Mouse (Mus musculus) frontal cortex, adult 2 months (tissue): ENCODE data around the gene Stox1. TPM values are rescaled to one million over a fixed set of nuclear protein-coding genes. Genes with fewer than 3 reads are reported as not detected.

Source experiments
- DNase-seq, 2 experiments: peaks; one replicate each; pipeline ENCODE4 v3.0.0; 2022; ENCODE audit warnings: low spot score in 1 of 2; ENCODE audit errors: extremely low spot score in 1 of 2
- polyA plus RNA-seq: library from polyadenylated mRNA; depleted of rRNA; stranded (reverse); fragments of >200 nt; gene quantifications from 2 replicates; pipeline ENCODE4 v1.2.3, GENCODE M21; 2012; rRNA removed

Gene Stox1
- polyA plus RNA-seq, 1 experiment = 3.6 TPM

- DNase-seq = no peak
Observed at GRCm38 (mm10) chr10:62668463-62668862, 57.5 kb downstream of the Stox1 start.

DNA sequence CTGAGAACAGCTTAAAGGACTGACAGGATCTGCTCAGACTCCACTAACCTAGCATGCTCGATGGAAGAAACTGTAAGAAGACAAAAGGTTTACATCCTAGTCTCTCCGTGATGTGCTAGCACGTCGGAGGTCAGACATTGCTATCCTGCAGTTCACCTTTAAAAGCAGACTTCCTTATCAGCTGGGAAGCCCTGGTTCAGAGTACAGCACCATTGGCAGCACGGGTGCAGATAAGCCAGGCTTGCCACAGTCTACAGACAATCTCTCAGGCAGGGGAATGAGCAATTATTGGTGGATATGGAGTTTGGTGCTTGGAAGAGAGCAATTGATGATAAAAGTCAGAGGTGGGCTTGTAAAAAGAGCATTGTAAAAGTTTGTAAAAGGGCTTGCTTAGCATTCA lies 57.9 kb downstream of the Stox1 start:
- DNase-seq = no peak

DNA sequence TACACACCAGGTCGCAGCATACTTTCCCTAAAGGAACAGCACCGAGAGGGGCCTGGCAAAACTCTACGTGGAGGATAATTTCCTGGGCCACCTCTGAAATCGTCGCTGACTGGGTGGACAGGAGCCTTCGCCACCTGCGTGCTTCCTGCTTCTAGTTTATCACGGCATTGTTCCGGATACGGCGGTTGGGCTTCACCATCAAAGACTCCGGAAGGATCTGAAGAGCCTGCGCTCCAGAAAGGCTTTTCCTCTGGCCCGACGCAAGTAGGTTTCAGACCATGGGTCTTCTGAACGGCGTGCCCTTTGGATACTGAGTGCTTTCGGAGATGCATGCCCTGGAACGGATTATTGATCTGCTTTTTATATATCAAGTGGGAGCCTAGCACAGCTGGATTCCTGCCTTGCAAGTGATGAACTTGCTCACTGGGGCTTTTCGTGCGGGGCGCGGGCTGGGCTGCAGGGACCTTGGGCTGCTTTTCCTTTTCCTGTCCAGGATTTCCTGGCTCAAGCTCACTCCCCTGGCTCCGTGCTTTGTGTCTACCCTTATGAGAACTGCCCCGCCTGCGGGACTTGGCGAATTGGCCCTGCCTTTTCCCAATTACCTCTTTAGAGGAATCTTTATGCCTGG lies 60.9 kb downstream of the Stox1 start:
- DNase-seq = no peak

GRCm38 (mm10) chr10:62664171-62664570 lies 61.8 kb downstream of the Stox1 start:
- DNase-seq = no peak

DNA sequence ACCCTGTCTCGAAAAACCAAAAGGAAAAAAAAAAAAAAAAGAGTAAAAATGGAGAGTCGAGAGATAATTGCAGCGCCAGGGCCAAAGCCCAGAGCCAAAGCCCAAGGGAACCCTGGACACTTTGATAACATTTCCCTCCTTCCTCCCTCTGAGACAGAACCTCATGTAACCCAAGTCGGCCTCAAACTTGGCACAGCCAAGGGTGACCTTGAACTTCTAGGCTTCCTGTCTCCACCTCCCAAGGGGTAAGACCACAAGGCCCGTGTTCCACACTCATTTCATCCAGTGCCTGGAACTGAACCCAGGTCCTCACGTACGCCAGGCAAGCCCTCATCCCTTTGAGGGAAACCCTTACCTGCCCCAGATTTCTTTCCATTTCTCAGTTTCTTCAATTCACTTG lies 69.2 kb downstream of the Stox1 start:
- no peak for DNase-seq

DNA sequence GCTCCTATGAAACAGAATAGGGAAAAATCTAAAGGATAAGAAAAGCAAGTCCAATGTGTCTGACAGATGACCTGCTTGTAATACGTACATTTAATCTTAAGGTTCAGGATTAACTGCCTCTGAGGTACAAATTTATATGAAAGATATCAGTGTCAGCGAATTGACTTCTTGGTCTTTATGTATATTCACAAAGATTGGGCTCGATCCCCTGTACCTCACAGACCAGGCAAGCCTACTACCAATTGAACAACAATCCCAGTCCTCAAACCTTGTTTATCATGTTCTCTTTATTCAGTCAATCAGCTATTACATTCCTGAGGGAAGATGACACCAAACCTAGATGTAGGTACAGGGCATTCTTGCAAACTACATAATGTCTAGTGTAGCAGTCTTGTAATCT lies 74.0 kb downstream of the Stox1 start:
- peak in 1 of 2 experiments; percentile 13 for DNase-seq

DNA sequence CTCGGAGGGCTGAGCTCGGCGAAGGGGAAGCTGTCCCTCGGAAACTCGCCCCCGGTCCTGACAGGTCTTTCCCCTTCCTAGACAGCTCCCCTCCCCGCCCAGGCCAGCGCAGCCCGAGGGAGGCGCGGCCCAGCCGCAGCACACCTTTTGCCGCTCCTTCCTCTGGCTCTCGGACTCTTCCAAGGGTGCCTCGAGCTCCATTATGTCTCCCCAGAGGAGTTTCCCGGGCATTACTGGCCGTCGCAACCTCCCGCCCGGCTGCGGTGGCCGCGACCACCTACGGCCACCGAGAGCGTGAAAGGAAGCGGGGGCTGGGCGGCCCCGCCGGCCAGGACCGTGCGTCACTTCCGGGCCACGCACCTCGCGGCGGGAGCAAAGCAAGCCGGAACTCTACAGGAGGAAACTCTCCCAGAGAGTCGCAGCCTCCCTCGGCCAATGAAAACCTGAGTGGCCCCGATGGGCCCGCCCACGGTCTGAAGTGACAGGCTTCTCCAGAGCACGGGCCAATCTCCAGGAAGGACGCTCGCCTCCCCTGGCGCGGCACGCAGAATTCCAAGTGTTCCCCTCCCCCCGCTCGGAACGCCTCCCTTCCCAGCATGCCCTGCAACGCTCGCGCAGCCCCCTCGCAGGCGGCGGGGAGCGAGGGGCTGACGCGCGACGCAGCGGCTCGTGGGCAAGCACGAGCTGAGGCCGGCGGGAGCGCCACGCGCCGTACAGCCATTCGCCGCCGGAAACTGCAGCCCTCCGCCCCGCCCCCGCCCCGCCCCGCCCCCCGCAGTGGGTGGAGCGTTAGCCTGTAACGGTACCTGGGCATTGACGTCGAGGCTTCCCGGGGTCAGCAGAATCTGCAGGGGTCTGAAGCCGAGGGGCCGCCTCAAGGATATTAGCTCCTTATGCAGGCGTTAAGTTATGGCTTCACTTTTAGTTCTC lies 74.8 kb downstream of the Stox1 start, which contains the start of gene Ddx50:
Gene Ddx50, minus strand, starts transcription at position 338 of the 930 bp plus-strand sequence.
- peak; percentile 99 to 100 for DNase-seq

DNA sequence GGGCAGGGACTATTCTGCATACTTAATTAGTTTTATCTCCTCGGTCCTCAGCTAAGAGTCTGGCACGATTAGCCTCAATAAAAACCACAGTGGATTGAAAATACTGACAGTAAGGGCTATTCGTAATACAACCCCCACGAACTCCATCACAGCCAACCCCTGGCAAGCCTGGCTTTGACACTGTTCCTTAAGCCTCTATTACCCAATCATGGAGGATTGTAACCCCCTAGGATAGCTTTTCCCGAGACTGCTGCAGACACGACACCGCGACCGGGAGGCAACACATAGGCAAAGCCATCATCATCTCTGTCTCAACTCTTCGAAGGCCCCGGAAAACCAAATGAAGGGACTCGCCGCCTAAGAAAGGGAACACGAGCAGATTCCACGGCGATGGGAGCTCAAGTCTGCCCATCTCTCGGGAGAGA lies 75.6 kb downstream of the Stox1 start:
- no peak for DNase-seq

Other genes starting within 250 kb of the Stox1 start
- gene Vps26a, start 239.3 kb downstream of the Stox1 start, polyA plus RNA-seq = 37.0 and 41.5 TPM in 2 replicates
- 15.3 and 18.9 TPM in 2 replicates for gene Srgn, start 198.7 kb downstream of the Stox1 start, polyA plus RNA-seq
- gene Kif1bp, start 147.7 kb downstream of the Stox1 start, polyA plus RNA-seq = 127 and 132 TPM in 2 replicates
- gene Ddx21, start 123.8 kb downstream of the Stox1 start, polyA plus RNA-seq = 17.3 and 20.8 TPM in 2 replicates
- 88.5 and 95.5 TPM in 2 replicates for gene Ddx50, start 74.9 kb downstream of the Stox1 start, polyA plus RNA-seq
- 40.7 and 43.9 TPM in 2 replicates for gene Ccar1, start 66.2 kb upstream of the Stox1 start, polyA plus RNA-seq
- gene Tet1, start 182.9 kb upstream of the Stox1 start, polyA plus RNA-seq = 4.0 and 4.3 TPM in 2 replicates
- gene Slc25a16, start 194.5 kb upstream of the Stox1 start, polyA plus RNA-seq = 34.4 and 37.9 TPM in 2 replicates
- 3.2 and 3.6 TPM in 2 replicates for gene Dna2, start 220.9 kb upstream of the Stox1 start, polyA plus RNA-seq